Mouse (Mus musculus) skeletal muscle tissue, postnatal 0 days (tissue): ENCODE measurements around the gene Dmrt3. TPM values are rescaled to one million over a fixed set of nuclear protein-coding genes. Genes with fewer than 3 reads are reported as not detected.

Source experiments
- polyA plus RNA-seq: library from polyadenylated mRNA; unstranded; fragments of >200 nt; fragmentation: Nextera tagmentation; extraction: Ambion mirVana; gene quantifications from 2 replicates; pipeline ENCODE4 v1.2.1, GENCODE M21; 2015

Gene Dmrt3
- polyA plus RNA-seq: not detected in 2 replicates

GRCm38 (mm10) chr19:25610015-25610410, at the start of gene Dmrt3:
Dmrt3 (plus strand) TSS chr19:25610301.

GRCm38 (mm10) chr19:25672101-25672950, 62.2 kb downstream of the Dmrt3 start, which contains the start of gene Dmrt2:
Dmrt2 (plus strand) TSS chr19:25672411.

Other genes starting within 250 kb of the Dmrt3 start
- 0.19 and 0.23 TPM in 2 replicates for gene Dmrt1, start 104.7 kb upstream of the Dmrt3 start, polyA plus RNA-seq
- gene Dmrt2, start 62.1 kb downstream of the Dmrt3 start, polyA plus RNA-seq: 13.5 and 17.8 TPM in 2 replicates